Mouse (Mus musculus) cerebellum, adult 9-11 months (tissue): ENCODE results near the gene Mitf.

Source experiments
- DNase-seq: peaks from one replicate; pipeline ENCODE4 v3.0.0; 2022

Mitf gene

DNA sequence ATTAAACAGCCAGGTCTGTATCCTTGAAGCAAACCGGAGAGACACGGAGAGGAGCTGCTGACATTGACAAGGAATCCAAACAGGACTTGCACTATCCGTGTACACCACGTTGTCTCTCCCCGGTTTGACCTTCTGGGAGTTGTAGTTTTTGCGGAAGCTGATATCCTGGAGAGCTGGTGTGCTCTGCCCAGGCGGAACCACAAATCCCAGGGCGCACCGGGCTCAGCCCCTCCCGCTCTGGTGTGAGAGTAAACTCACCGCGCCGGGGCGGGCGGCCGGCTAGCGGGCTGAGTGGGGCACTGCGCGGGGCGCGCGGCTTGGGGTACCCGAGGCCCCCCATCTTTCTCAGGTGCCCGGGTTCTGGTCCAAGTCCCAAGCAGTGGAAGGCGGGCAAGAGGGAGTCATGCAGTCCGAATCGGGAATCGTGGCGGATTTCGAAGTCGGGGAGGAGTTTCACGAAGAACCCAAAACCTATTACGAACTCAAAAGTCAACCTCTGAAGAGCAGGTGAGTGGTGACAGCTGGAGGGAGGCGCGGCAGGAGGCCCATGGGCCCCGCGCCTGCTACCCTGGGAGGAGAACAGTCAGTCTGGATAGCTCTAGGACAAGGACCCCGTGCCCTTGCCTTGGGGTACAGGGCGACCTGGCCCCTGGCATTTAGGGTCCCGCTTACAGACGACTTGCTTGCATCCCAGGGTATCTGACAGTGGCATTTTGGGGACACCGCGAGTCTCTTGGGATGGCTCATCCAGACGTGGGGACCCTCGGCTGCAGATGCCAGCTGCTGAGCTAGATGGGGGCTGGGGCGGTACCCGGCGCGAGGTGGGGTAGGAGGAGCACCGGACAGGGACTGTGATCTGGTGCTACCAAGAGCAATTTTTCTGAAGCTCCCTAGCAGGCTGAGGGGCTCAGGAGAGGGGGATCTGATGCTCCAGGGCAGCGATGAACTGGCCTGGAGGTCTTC lies at the start of gene Mitf:
Gene Mitf, plus strand, starts transcription at position 272 of the 963 bp plus-strand sequence.
- peak; percentile 95 for DNase-seq

DNA sequence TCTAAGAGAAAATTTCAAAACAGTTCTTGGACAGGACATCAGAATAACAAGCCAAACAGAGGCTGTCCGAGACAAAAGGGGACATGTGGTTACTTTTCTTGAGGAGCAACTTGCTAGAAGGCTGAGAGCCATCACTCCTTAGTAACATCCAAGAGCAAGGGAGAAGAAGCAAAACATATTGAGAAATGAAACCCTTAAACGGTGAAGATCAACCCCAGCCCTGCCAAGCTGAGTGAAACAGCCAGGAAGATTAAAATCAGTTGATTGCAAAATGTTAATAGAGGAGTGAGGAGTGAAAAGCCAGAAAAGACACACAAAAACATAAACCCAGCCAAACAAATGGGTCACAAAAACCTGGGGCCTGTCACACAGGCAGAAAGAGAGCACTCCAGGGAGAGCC lies 49.5 kb upstream of the Mitf start:
- no peak for DNase-seq

DNA sequence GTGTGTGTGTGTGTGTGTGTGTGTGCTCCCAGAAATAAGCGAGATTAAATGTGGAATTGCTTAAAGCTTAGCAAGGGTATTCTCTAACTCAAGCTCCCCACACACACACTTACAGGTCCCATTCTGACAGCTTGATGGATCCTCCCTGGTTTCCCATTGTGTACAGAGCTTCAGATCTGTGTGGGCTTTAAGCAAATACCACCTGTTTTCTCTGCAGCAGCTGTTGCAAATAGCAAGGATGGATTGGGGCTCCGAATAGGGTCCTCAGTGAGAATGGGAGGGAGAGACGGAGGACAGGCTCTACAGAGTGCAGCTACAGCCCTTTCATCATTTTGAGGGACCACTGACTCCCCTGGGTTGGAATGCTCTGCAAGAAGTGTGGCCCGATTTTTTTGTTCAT lies 48.0 kb upstream of the Mitf start:
- DNase-seq, result no peak

DNA sequence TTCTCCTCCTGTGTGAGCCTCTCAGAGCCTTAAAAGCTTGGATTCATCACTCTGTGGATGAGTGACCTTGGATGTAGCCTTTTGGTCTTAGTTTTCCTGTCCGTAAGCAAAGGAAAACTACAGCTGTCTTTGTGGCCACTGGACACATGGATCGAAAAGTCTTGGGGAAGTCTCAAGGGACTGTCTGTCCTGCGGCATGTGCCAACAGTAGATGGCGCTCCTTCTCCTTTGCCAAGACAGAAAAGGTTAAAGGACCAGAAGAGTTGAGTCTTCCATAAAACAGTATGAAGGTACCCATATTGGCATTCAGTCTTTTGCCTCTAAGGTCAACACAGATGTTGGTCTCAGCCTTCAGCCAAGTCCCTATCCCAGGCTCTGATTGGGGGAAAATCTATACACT lies 47.6 kb upstream of the Mitf start:
- DNase-seq, result peak; percentile 26

DNA sequence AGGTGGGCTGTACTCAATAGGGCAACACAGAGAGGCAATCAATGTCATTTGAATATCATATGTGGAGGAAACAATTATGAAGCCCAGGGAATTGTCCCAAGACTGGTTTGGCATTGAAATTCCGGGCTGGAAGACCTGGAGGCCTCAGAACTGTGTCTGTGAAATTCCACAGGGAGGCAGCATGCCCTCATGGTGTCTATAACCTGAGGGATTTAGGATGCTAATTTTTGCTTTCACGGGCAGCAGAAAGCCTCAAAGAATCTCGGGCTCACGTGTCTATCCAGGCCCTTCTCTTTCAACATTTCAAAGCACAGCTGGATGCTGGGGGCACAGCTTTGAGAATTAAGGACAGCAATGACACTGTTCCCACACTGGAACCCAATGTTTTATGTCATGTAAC lies 45.5 kb upstream of the Mitf start:
- peak; percentile 31 for DNase-seq

DNA sequence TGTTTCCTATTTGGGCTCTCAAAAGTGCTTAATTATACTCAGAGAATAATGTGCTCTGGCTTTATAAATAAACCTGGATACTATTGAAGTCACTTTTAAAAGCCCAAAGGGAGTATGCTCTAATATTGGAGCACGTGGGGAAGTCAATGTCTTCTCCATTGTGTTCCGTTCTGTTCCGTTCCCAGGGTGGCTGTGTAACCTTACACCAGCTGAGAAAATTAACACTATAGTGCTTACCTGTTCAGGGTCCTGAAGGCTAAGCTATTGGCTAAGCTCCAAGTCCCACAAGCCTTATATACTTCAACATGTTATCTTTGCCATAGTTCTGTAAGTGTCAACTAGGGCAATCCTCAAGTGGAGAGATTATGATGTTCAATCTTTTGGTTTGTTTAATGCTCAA lies 42.9 kb upstream of the Mitf start:
- DNase-seq, result no peak

DNA sequence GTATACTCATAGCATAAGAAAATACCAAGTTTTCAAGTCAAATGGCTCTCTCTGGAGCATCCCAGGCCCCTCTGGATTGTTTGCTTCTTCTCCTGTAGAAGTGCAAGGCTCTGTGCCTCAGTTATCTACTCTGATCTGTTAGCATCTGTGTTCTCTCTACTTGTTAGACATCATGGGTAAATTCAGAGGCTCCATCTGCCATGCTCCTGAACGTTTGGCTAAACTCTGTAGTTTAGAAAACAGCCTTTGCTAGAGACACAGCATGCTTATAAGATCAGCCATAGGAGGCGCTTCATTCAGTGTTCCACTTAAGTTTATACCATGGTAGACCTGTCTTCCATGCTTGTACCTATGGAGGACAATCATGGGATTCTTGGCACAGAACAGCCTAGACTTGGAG lies 39.0 kb upstream of the Mitf start:
- no peak for DNase-seq

DNA sequence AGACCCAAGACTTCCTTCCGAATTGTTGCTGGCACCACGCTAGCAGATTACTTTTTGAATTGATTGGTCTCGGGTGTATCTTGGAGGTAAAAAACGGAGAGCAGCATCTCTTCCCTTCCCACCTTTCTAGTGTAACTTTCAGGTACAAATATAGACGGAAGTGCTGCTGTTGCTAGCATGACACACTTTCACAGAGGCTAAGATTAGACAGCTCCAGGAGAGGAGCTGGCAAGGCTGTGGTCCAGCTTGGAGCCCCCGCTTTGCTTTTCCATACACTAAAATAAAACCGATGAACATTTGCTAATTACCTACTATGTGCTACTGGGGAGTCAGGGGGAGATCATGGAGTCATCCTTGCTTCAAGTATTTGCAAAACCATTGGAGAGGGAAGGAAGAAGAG lies 37.3 kb upstream of the Mitf start:
- no peak for DNase-seq

DNA sequence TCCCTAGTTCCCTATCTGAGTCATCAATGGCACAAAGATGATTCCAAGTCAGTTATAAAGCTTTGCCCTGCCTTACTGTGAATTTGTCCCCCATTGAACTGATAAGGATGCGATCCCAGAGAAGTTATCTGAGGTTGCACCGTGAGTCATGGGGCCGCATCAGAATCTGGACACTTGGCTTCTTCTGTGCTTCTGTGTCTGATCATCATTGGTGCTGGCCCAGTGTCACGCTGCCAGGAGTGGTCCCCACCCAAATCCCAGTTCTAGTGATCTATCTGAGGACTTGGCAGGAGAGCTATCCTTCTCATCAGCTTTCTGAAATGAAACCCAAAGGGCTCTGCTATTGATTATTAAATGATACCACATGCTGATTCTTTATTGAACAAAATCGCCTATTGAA lies 25.5 kb upstream of the Mitf start:
- DNase-seq, result no peak

DNA sequence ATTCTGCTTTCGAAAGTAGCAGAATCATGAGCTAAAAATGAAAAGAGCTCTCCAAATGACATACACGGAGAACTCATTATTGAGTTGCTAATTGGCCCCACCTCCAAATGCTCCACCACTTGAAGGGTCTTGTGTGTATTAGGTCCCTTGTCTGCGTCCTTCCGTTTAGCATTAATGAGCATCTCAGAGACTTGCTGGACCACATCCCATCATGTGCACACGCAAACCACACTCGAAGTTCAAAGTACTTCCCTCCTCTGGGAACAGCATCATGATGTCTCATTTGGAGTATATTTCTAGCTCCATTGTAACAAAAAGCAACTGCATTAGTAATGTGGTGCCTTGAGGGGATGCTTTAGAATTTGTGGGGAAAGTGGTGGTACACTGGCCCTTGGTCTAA lies 24.6 kb upstream of the Mitf start:
- DNase-seq, result no peak

DNA sequence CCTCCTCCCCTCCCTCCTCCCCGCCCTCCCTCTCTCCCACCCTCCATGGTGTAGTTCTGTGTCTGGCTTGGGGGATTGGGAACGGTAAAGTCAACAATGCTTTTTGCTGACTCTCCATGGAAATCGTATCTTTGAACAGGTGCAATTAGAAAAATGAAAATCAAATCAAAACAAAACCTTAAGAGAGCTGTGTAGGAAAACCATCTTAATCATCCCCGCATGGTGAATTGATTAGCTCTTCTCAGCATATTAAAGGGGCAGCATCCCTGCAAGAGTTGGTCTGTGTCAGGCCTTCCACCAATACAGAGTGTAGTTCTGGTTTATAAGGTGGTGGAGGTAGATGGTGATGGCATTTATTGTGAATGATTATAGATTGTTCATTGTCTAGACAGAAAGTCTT lies 20.0 kb upstream of the Mitf start:
- DNase-seq, result no peak

DNA sequence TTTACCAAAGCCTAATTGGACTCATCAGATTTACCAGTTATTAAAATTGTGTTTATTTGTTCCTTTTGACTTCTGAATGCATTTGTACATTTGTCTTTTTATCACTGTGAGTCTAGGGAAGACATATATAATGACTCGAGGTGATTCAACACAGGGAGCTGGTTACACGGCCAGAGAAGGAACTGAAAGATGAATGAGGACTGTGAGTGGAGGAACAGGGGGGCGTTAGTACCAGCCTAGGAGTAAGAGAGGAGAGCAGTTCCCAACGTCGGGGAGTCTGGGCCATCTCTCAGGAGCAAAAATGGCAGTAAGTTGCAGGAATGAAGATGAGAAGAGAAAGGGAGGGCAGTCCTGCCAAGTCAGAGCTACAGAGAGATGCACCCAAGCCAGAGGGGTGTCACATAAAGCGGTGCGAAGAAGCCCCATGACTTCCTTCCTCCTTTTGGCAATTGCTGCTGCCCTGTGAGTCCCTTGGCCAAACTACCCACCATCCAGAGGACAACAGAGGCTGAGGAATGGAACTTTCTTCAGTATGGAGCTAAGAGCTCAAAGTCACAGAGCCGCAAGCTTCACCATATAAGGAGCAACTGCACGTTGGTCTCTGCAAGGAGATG lies 18.4 kb upstream of the Mitf start:
- DNase-seq, result no peak

DNA sequence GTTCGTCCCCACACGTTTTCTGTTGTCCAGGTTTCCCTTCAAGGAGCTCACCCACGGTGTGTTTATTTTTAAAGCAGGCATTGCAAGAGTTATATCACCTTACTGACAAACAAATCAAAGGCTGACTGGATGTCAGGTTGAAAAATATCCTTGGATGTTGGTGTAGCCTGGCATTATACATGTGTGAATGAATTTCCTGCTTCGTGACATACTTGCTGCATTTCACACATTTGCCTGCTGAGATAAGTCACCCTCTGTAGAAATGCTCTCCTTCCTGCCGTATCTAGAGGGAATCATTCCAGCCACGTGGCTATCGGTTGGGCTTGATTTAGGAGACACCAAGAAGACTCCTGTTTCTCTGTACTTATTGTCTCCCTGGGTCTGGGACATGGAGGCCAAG lies 17.2 kb upstream of the Mitf start:
- no peak for DNase-seq

DNA sequence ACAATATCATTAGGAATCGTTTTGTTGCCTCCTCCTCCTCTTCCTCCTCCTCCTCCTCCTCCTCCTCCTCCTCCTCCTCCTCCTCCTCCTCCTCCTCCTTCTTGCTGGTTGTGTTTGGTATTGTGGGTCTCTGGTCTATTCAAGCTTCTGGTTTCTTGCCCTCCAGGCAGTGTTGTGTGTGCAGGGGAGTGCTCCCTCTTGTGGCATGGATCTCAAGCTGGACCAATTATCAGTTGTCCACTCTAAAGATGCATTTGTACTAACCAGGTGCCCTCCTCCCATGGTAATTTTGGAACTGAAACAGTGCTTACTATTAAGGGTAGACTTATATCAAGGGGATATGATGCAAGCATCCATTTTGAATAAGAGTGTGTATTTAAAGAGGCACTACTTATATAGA lies 14.7 kb upstream of the Mitf start:
- no peak for DNase-seq

DNA sequence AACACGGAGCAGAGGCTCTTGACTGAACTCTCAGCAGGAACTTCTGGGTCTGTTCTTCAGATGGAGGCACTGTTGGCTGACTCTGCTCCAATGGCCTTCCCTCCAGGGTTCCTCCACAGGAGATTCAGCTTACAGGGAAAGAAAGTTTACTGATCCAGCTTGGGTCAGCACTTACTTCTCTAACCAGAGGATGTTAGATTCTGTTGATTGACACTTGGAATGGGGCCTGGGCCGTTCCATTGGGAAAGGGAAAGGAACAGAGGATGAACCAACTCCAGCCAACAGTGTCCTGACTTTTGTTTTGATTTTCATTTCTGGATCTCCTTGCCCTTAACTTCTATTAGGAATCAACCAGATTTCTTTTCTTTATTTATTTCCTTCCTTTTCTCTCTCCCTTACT lies 11.7 kb upstream of the Mitf start:
- DNase-seq, result no peak

DNA sequence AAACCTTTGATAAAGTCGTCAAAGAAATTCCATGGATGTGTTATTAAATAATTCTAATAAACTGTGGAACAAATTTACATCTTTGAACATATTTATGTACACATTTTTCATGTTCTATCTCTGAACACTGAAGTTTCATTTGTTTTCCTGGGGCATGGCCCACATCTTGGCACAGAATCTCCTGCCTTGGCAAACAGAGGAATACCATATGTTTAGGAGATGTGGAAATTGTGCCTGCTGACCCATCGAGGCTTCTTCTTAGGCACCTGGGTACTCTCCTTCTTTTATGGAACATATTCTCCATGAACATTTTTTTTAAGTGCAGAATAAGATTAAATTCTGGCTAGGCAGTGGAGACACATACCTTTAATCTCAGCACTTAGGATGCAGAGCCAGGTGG lies 6.2 kb upstream of the Mitf start:
- DNase-seq, result peak; percentile 78

DNA sequence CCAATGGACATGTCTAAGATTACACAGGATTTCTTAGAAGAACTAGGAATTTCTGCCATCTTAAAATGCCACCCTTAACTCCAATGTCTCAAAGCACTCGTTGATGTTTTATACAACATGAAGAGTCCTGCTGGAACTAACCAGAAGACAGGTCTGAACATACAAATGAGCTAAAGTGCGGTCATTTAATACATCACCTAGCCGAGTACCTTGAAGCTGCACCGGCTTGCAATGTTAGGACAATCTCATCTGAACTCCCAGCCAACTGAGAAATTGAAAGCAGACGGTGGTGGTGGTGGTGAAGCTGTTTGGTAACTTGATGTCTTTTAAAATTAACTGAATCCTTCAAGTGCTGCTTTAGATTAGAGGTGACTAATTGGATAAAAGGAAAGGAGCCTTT lies 801 bp upstream of the Mitf start:
- DNase-seq, result no peak

DNA sequence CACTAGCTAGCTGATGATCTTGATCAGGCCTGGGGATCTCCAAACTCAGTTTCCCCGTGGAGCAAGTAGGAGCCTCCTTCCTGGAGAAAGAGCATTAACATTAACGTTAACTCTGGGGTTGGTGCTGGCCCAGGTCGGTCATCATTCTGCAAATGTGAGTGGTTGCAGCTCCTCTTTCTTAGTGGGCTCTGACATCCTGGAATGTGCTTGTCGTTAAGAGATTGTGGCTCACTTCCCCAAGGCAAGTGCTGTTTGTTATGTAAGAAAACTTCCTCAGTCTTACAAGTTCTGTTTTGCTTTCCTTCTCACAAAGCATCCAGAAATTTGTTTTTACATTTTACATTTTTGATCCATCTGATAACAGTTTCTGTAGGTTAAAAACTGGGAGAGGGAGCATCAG lies 7.3 kb downstream of the Mitf start:
- no peak for DNase-seq

DNA sequence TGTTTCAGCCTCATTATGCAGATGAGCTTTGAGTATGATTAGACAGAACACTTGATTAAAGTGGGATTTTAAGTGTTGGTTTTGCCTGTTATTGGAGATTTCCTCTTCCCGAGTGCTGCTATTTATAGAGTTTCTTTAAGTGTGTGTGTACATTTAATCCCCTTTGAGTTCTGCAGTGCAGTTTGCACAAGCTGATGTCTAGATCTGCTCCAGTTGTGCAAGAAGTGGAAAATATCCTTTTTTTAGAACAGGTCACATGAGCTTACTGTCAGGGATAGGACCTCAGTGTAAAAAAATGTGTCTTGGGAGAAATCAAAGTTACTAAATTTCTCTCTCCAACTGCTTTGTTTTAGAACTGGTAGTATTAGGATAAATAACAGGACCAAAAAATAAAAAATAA lies 8.9 kb downstream of the Mitf start:
- DNase-seq, result no peak

DNA sequence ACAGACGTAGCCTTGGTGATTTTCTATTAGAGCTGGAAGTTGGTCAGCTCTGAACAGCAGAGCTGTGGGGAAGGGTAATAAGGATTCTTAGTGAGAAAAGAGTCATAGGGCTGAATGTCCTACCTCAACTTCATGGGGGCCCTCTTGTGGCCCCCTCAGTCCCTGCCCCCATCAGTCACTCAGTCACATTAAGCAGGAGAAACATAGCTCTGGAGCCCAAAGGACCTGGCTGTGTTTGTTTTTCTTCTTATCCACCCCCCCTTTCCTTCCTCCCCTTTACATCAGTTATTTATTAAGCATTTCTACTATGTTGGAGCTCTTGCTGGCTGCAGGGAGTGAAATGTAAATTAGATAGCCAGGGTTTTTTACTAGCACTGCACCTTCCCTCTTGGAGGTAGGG lies 10.0 kb downstream of the Mitf start:
- no peak for DNase-seq

DNA sequence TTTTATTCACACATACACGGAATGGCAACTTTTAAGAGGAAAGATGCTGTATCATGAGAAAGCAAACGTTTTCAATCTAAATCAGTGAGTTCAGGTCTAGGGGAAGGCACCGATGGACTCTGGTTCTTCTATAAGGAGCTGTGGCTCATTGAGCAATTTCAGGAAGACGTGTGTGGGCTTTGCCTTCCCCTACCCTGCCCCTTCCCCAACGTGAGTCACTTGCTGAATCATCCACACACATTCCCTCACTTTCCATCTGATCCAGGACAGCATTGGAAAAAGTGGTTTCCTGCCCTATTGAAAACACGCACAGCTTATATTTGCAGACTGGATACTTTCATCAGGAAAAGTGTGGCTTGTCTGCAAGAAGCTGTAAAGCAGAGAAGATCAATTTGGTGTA lies 11.3 kb downstream of the Mitf start:
- DNase-seq, result no peak

DNA sequence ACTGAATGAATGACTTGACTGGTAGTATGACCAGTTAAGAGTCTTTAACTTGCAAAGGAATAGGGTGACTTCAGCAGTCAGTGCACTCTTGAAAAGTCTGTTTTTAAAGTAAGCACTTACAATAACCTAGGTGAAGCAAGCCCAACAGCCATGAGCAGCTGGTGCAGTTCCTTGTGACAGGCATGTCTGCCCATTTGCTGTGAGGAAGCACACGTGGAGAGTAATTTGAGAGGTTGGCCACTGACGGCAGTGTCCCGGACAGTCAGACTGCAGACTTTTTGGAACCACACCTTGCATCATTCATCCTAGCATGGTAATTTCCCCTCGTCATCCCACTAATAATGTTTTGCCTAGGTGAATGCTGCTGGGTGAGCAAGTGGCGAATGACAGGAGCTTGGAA lies 12.1 kb downstream of the Mitf start:
- no peak for DNase-seq

DNA sequence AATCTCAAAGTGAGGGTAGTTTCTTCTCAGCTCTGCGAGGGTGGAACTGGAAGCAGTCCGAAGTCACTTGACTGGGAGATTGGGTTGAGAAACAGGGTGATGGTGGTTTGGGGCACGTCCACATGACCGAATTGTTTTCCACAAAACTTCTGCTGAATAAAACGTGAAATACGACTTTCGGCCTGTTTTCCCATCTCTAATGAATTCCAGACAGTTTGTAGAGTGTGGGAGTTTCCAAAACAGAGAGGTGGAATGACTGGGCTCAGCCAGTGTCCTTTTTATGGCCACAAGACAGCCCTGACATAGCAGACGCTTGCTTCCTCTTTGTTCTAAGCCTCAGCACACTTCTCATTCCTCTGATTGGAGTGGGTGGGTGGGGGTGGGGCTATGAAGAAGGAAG lies 13.7 kb downstream of the Mitf start:
- no peak for DNase-seq

DNA sequence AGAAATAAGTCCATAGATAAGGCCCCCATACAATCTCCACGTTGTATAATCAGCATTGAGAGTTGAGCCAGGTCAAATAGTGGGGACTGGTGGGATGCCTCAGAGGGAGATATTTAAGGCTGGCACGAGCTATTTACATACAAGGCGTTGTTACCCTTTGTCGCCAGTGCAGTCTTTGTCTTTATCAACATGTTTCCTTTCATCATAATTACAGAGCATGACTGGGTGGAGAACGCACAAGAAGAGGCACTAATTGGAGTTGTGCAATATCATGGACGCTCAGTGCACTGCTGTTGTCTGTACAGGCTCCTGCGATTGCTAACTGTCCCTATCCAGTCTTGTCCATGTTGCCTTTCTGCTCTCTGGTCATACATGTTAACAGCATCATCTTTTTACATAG lies 15.0 kb downstream of the Mitf start:
- DNase-seq, result no peak
